Mouse (Mus musculus) MEL (cell line): ENCODE measurements around the gene Slc39a12.

Experiments
- POLR2A ChIP-seq, 2 experiments: IDR thresholded peaks; 2 replicates each; pipeline ENCODE4 v1.6.1; 2011 to 2012; ENCODE audit warnings: low read length in 2 of 2, mild to moderate bottlenecking in 2 of 2, control low read depth in 1 of 2, improper control_type of control experiment in 1 of 2, low read depth in 1 of 2, moderate library complexity in 1 of 2; ENCODE audit not compliant: control insufficient read depth in 1 of 2, insufficient read depth in 1 of 2, poor library complexity in 1 of 2
- POLR2AphosphoS5 ChIP-seq: IDR thresholded peaks from 2 replicates; pipeline ENCODE4 v1.6.1; 2012; ENCODE audit warnings: low read depth, borderline replicate concordance, mild to moderate bottlenecking, inconsistent platforms, low read length, moderate library complexity, mixed read lengths
- ZC3H11A ChIP-seq: IDR thresholded peaks from 2 replicates; pipeline ENCODE4 v1.6.1; 2012; ENCODE audit warnings: low read depth, mild to moderate bottlenecking, inconsistent platforms, low read length, improper control_type of control experiment

GRCm38 (mm10) chr2:14535246-14535671 is 147.1 kb downstream of the Slc39a12 start:
- TF ChIP-seq POLR2AphosphoS5: no peak
- no peak for TF ChIP-seq POLR2A (IDR thresholded peaks at IDR 0.05; ENCODE audit: control insufficient read depth in 1 of 2, insufficient read depth in 1 of 2, low read depth in 1 of 2, low read length in 2 of 2, poor library complexity in 1 of 2)
- no peak for TF ChIP-seq ZC3H11A
